Comparison of ENCODE assay signal across 14 mouse cellular contexts in the genomic region with DNA sequence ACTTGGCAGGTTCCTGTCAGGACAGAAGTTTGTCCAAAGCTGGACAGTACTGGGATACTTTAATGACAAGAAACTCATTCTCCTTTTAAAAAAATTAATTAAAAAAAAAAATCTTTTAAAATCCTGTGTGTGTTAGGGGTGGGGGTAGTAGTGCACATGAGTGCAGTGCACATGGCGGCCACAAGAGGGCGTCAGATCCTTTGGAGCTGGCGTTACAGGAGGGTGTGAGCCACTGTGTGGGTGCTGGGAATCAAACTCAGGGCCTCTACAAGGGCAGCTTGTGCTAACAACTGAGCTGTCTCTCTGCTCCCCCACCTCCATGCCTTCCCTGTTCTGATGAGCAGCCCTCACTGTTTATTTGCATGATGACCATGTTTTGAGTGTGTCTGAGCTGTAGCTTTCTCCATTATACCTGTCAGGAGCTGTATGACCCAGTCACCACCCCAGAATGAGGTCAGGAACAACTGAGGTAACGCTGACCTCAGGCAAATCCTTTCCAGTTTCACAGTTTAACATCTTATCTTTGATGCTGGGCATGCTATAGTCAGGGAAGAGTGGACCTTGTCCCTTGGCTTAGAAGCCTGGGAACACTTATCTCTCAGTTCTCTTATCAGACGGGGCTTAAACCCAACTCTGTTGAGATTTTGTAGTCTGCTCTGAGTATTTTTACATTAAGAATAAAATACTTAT. TPM values are rescaled to one million over a fixed set of nuclear protein-coding genes. Genes with fewer than 3 reads are reported as not detected.
A peak's percentile ranks its signal among the peaks of the same experiment; 100 is the strongest.
DNase-seq lines count a peak whose midpoint lies in the region; ATAC-seq and TF ChIP-seq lines count a peak whose summit lies in the region.
"Had no signal": no experiment of that assay in that cellular context is flagged by ENCODE, and none has a peak within 500 bp of the region (broad histone marks: within the 10 kb centered on the region; RNA-seq: fewer than 3 reads in every experiment).

No protein-coding gene starts in this region.

- ATAC-seq in forebrain, postnatal 0 days, result no peak
- no peak for ATAC-seq in forebrain, embryonic 13.5 days
- ATAC-seq in liver, embryonic 14.5 days (ENCODE audit: insufficient read depth), result no peak
- peak; percentile 85 for ATAC-seq in intestine, embryonic 16.5 days

- H3K9ac ChIP-seq in forebrain, postnatal 0 days, result no peak overlapping the region
- no peak overlapping the region for H3K9ac ChIP-seq in forebrain, embryonic 13.5 days
- no peak overlapping the region for H3K9ac ChIP-seq in liver, embryonic 14.5 days (replicated peaks)
- no peak overlapping the region for H3K9ac ChIP-seq in MEL (ENCODE audit: control insufficient read depth, low read depth, low read length, poor library complexity, severe bottlenecking)
- H3K9ac ChIP-seq in intestine, embryonic 16.5 days (ENCODE audit: low read depth, low read length), result no peak overlapping the region
- H3K9ac ChIP-seq: neural tube, embryonic 12.5 days; stomach, embryonic 15.5 days had no signal

- H3K27me3 ChIP-seq in forebrain, postnatal 0 days (ENCODE audit: insufficient read depth, low read length), result no peaks in the 10 kb centered on the region
- no peaks in the 10 kb centered on the region for H3K27me3 ChIP-seq in forebrain, embryonic 13.5 days
- no peaks in the 10 kb centered on the region for H3K27me3 ChIP-seq in liver, embryonic 14.5 days (ENCODE audit: control insufficient read depth, insufficient read depth, low read length)
- H3K27me3 ChIP-seq in MEL (ENCODE audit: control insufficient read depth in 1 of 2, insufficient read depth in 2 of 2, low read length in 2 of 2), result no peaks in the 10 kb centered on the region
- H3K27me3 ChIP-seq in intestine, embryonic 16.5 days (replicated peaks; ENCODE audit: control insufficient read depth, insufficient read depth, low read length), result no peaks in the 10 kb centered on the region
- H3K27me3 ChIP-seq: neural tube, embryonic 12.5 days; stomach, embryonic 15.5 days had no signal

- H3K9me3 ChIP-seq in forebrain, postnatal 0 days (ENCODE audit: low read length), result no peaks in the 10 kb centered on the region
- H3K9me3 ChIP-seq in forebrain, embryonic 13.5 days (replicated peaks), result 0 out of 2 replicates have a peak, but pooled peaks cover 3% of the 10 kb centered on the region
- no peaks in the 10 kb centered on the region for H3K9me3 ChIP-seq in liver, embryonic 14.5 days (ENCODE audit: control insufficient read depth, low read length)
- no peaks in the 10 kb centered on the region for H3K9me3 ChIP-seq in MEL (replicated peaks; ENCODE audit: insufficient read depth, low read length)
- H3K9me3 ChIP-seq in intestine, embryonic 16.5 days (ENCODE audit: control insufficient read depth, low read length), result no peaks in the 10 kb centered on the region
- H3K9me3 ChIP-seq: neural tube, embryonic 12.5 days; stomach, embryonic 15.5 days had no signal

- TF ChIP-seq POLR2A in MEL (IDR thresholded peaks at IDR 0.05; ENCODE audit: control insufficient read depth in 1 of 2, insufficient read depth in 1 of 2, low read depth in 1 of 2, low read length in 2 of 2, poor library complexity in 1 of 2), result no peak

- TF ChIP-seq CTCF in forebrain, postnatal 0 days (IDR thresholded peaks at IDR 0.05; ENCODE audit: low read depth), result peak; percentile 50
- TF ChIP-seq CTCF in liver, embryonic 14.5 days (IDR thresholded peaks at IDR 0.05; ENCODE audit: low read depth), result peak; percentile 73
- TF ChIP-seq CTCF in MEL (IDR thresholded peaks at IDR 0.05 in 2 of 3, conservative IDR thresholded peaks at IDR 0.05 in 1 of 3; ENCODE audit: control insufficient read depth in 1 of 3, insufficient read depth in 1 of 3, low read depth in 2 of 3, low read length in 3 of 3, poor library complexity in 1 of 3, severe bottlenecking in 1 of 3), result peak; percentile 32 to 56 (median 49)

- DNase-seq in forebrain, postnatal 0 days, result no peak
- no peak for DNase-seq in liver, embryonic 14.5 days (ENCODE audit: low read depth in 3 of 3, low spot score in 3 of 3)
- no peak for DNase-seq in liver
- peak; percentile 7 for DNase-seq in MEL (ENCODE audit: low read depth, low spot score)
- no peak for DNase-seq in embryo, embryonic 9.5 days (ENCODE audit: extremely low spot score)
- DNase-seq in kidney, postnatal 4 days, result no peak
- DNase-seq: gastrocnemius, postnatal 10 days; heart, postnatal 10 days; kidney, adult 8-10 months; layer of hippocampus, postnatal 36 days had no signal

- no peak for TF ChIP-seq RAD21 in MEL (IDR thresholded peaks at IDR 0.05; ENCODE audit: low read depth, low read length)

- H3K27ac ChIP-seq in forebrain, postnatal 0 days (ENCODE audit: low read depth, low read length), result no peak overlapping the region
- H3K27ac ChIP-seq in forebrain, embryonic 13.5 days, result no peak overlapping the region
- H3K27ac ChIP-seq in liver, embryonic 14.5 days, result no peak overlapping the region
- no peak overlapping the region for H3K27ac ChIP-seq in MEL (ENCODE audit: control insufficient read depth, low read depth, low read length)
- 0 out of 2 replicates have a peak overlapping the region, but pooled peaks have one; percentile 8 for H3K27ac ChIP-seq in intestine, embryonic 16.5 days (ENCODE audit: low read length)
- H3K27ac ChIP-seq: neural tube, embryonic 12.5 days; stomach, embryonic 15.5 days had no signal

- H3K4me2 ChIP-seq in forebrain, postnatal 0 days (ENCODE audit: low read depth), result no peak overlapping the region
- H3K4me2 ChIP-seq in forebrain, embryonic 13.5 days, result no peak overlapping the region
- no peak overlapping the region for H3K4me2 ChIP-seq in liver, embryonic 14.5 days (ENCODE audit: low read depth)
- H3K4me2 ChIP-seq in intestine, embryonic 16.5 days (ENCODE audit: low read depth, low read length), result no peak overlapping the region
- H3K4me2 ChIP-seq: neural tube, embryonic 12.5 days; stomach, embryonic 15.5 days had no signal

- WGBS in forebrain, postnatal 0 days, result 89% methylated on average over 5 of the region's 5 CpGs
- WGBS in forebrain, embryonic 13.5 days, result 88% methylated on average over 5 of the region's 5 CpGs
- 61% methylated on average over 5 of the region's 5 CpGs for WGBS in liver, embryonic 14.5 days (ENCODE audit: insufficient replicate concordance)
- 71% methylated on average over 5 of the region's 5 CpGs for whole genome bisulfite sequencing in intestine, embryonic 16.5 days

- H3K36me3 ChIP-seq in forebrain, postnatal 0 days (ENCODE audit: insufficient read depth), result peaks cover 32% of the 10 kb centered on the region
- peaks cover 41% of the 10 kb centered on the region for H3K36me3 ChIP-seq in forebrain, embryonic 13.5 days (ENCODE audit: poor library complexity, severe bottlenecking)
- peaks cover 5% of the 10 kb centered on the region; the same call in 1 of the 2 replicates for H3K36me3 ChIP-seq in liver, embryonic 14.5 days (replicated peaks; ENCODE audit: control insufficient read depth, insufficient read depth, low read depth)
- no peaks in the 10 kb centered on the region for H3K36me3 ChIP-seq in MEL (ENCODE audit: control insufficient read depth in 1 of 2, insufficient read depth in 2 of 2, low read length in 2 of 2)
- H3K36me3 ChIP-seq in intestine, embryonic 16.5 days (ENCODE audit: control insufficient read depth, insufficient read depth, low read length), result peaks cover 3% of the 10 kb centered on the region

- TF ChIP-seq EP300 in liver, embryonic 14.5 days (IDR thresholded peaks at IDR 0.05; ENCODE audit: low read depth), result no peak
- no peak for TF ChIP-seq EP300 in MEL (IDR thresholded peaks at IDR 0.05; ENCODE audit: low read depth in 1 of 2, low read length in 2 of 2)

- H3K79me2 ChIP-seq in MEL (ENCODE audit: control insufficient read depth, insufficient read depth, low read length, poor library complexity), result no peaks in the 10 kb centered on the region

- H3K4me1 ChIP-seq in forebrain, postnatal 0 days (ENCODE audit: insufficient read depth), result no peaks in the 10 kb centered on the region
- no peaks in the 10 kb centered on the region for H3K4me1 ChIP-seq in forebrain, embryonic 13.5 days
- H3K4me1 ChIP-seq in liver, embryonic 14.5 days (replicated peaks; ENCODE audit: control insufficient read depth in 2 of 2, insufficient read depth in 2 of 2, low read length in 1 of 2), result no peaks in the 10 kb centered on the region
- H3K4me1 ChIP-seq in MEL (ENCODE audit: control insufficient read depth in 1 of 2, insufficient read depth in 2 of 2, low read length in 2 of 2), result no peaks in the 10 kb centered on the region
- peaks cover 10% of the 10 kb centered on the region for H3K4me1 ChIP-seq in intestine, embryonic 16.5 days (ENCODE audit: control insufficient read depth, insufficient read depth, low read length)
- H3K4me1 ChIP-seq: neural tube, embryonic 12.5 days; stomach, embryonic 15.5 days had no signal

- no peak overlapping the region for H3K4me3 ChIP-seq in forebrain, postnatal 0 days (ENCODE audit: low read depth, low read length)
- no peak overlapping the region for H3K4me3 ChIP-seq in forebrain, embryonic 13.5 days
- no peak overlapping the region for H3K4me3 ChIP-seq in liver, embryonic 14.5 days (ENCODE audit: insufficient read depth in 1 of 2, low read depth in 2 of 2, low read length in 2 of 2)
- H3K4me3 ChIP-seq in MEL (ENCODE audit: control insufficient read depth in 1 of 2, insufficient read depth in 1 of 2, low read depth in 2 of 2, low read length in 2 of 2), result no peak overlapping the region
- H3K4me3 ChIP-seq in intestine, embryonic 16.5 days (ENCODE audit: low read length), result no peak overlapping the region
- H3K4me3 ChIP-seq: neural tube, embryonic 12.5 days; stomach, embryonic 15.5 days had no signal

TF ChIP-seq in MEL, 35 proteins besides CTCF, POLR2A, EP300 and RAD21 (continues in another document):
- no peak for TF ChIP-seq MAFK (IDR thresholded peaks at IDR 0.05; ENCODE audit: borderline replicate concordance, low read depth, low read length)
- no peak for TF ChIP-seq TBP (IDR thresholded peaks at IDR 0.05; ENCODE audit: low read depth, low read length)
- no peak for TF ChIP-seq ZC3H11A (IDR thresholded peaks at IDR 0.05; ENCODE audit: low read depth, low read length)
- TF ChIP-seq RCOR1 (IDR thresholded peaks at IDR 0.05; ENCODE audit: low read depth, low read length), result no peak
- no peak for TF ChIP-seq HCFC1 (IDR thresholded peaks at IDR 0.05; ENCODE audit: low read depth, low read length)
- no peak for TF ChIP-seq USF1 (IDR thresholded peaks at IDR 0.05; ENCODE audit: low read depth, low read length)
- no peak for TF ChIP-seq SMC3 (IDR thresholded peaks at IDR 0.05; ENCODE audit: low read depth, low read length)

RNA-seq across cellular contexts. Expression of a gene that starts 39.5 kb away (rescaled TPM):
- 99.8 and 109 TPM in 2 replicates for total RNA-seq in forebrain, postnatal 0 days (2014; rRNA removed)
- polyA plus RNA-seq in forebrain, postnatal 0 days (2015; fragmentation: Nextera tagmentation; extraction: Ambion mirVana), result 57.7 and 82.3 TPM in 2 replicates
- 45.9 and 52.4 TPM in 2 replicates for polyA plus RNA-seq in forebrain, embryonic 13.5 days (2015; fragmentation: Nextera tagmentation; extraction: Ambion mirVana)
- polyA plus RNA-seq in liver, embryonic 14.5 days (2012; rRNA removed), result 9.9 and 12.9 TPM in 2 replicates
- polyA plus RNA-seq in liver, embryonic 14.5 days (2014; fragmentation: Nextera tagmentation; extraction: Ambion mirVana), result 10.4 and 12.3 TPM in 2 replicates
- total RNA-seq in MEL (2012; rRNA removed), result 10.7 and 11.8 TPM in 2 replicates
- 100 to 1,000 TPM in 1 of 2 experiments, 1 to 10 TPM in 1; 9.1 to 446 TPM for polyA plus RNA-seq in MEL (2012; ENCODE audit: insufficient read depth in 1 of 2, insufficient read length in 2 of 2, low read depth in 1 of 2, low replicate concordance in 2 of 2, missing spikeins in 1 of 2)
- polyA plus RNA-seq in intestine, embryonic 16.5 days (2015; fragmentation: Nextera tagmentation; extraction: Ambion mirVana), result 45.5 and 48.7 TPM in 2 replicates
